Mouse (Mus musculus) hindbrain, embryonic 12.5 days (tissue): ENCODE results near the gene Ncoa1. TPM values are rescaled to one million over a fixed set of nuclear protein-coding genes. Genes with fewer than 3 reads are reported as not detected.

Experiments used
- polyA plus RNA-seq: library from polyadenylated mRNA; unstranded; fragments of >200 nt; fragmentation: Nextera tagmentation; extraction: Ambion mirVana; gene quantifications from 2 replicates; pipeline ENCODE4 v1.2.1, GENCODE M21; 2016

The Ncoa1 gene
- polyA plus RNA-seq, 1 experiment from 2014 or later = 9.9 TPM

Other genes starting within 250 kb of the Ncoa1 start
- gene Ptrhd1, start 243.2 kb downstream of the Ncoa1 start, polyA plus RNA-seq = 4.7 and 6.2 TPM in 2 replicates
- 14.8 and 15.3 TPM in 2 replicates for gene Cenpo, start 242.9 kb downstream of the Ncoa1 start, polyA plus RNA-seq
- gene Itsn2, start 115.5 kb upstream of the Ncoa1 start, polyA plus RNA-seq = 20.7 and 21.8 TPM in 2 replicates
- gene Gm3625, start 115.7 kb upstream of the Ncoa1 start, polyA plus RNA-seq = not detected in 2 replicates